Comparison of ENCODE assay signal across 9 mouse cellular contexts in the genomic region with DNA sequence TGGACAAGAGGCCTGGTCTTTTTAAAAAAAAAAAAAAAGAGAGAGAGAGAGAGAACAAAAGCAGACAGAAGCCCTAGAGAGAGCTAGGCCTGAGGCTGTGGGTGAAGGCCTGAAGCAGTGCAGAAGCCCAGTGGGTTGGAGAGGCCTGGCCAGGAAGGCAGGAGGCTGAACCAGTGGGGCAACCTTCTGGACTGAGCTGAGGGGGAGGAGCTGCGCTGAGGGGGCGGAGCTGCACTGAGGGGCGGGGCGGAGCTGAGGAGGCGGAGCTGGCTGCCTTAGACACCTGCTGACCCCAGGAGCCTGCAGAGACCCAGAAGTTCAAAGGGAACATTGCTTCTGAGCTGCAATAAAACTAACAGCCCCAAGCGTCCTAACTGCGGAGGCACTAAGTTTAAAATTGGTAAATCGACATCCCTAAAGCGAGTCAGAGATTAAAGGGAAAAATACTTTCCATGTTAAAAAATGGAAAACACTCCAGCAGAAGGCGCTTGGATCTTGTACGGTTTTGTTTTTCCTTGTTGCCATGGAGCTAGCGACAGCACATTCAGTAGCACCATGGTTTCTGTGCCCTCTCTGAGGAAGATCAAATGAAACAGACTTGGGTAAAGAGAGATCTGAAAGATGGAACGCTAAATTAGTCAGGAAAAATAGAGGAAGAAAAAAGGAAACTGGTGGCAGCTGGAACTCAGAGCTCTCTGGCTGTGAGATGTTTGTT.
DNase-seq lines count a peak whose midpoint lies in the region; ATAC-seq and TF ChIP-seq lines count a peak whose summit lies in the region.
"Had no signal": no experiment of that assay in that cellular context is flagged by ENCODE, and none has a peak within 500 bp of the region (broad histone marks: within the 10 kb centered on the region; RNA-seq: fewer than 3 reads in every experiment).

No protein-coding gene starts in this region.

- peak overlapping the region; percentile 50; the same call in 1 of the 2 replicates for H3K27ac ChIP-seq in hindbrain, embryonic 10.5 days
- H3K27ac ChIP-seq in hindbrain, postnatal 0 days: no peak overlapping the region
- H3K27ac ChIP-seq in hindbrain, embryonic 14.5 days: no peak overlapping the region
- H3K27ac ChIP-seq in liver, embryonic 16.5 days (ENCODE audit: low read length): no peak overlapping the region
- H3K27ac ChIP-seq: liver, embryonic 15.5 days had no signal

- H3K9ac ChIP-seq in hindbrain, postnatal 0 days (replicated peaks; ENCODE audit: low read length): no peak overlapping the region
- H3K9ac ChIP-seq in hindbrain, embryonic 14.5 days: no peak overlapping the region
- no peak overlapping the region for H3K9ac ChIP-seq in liver, embryonic 16.5 days (ENCODE audit: low read depth, low read length)
- H3K9ac ChIP-seq: liver, embryonic 15.5 days had no signal

- H3K4me1 ChIP-seq in hindbrain, embryonic 10.5 days (replicated peaks): peaks cover 12% of the 10 kb centered on the region
- no peaks in the 10 kb centered on the region for H3K4me1 ChIP-seq in hindbrain, postnatal 0 days (ENCODE audit: insufficient read depth, low read length)
- no peaks in the 10 kb centered on the region for H3K4me1 ChIP-seq in hindbrain, embryonic 14.5 days (replicated peaks; ENCODE audit: control insufficient read depth, insufficient read depth, low read length)
- no peaks in the 10 kb centered on the region for H3K4me1 ChIP-seq in liver, embryonic 16.5 days (ENCODE audit: control insufficient read depth, low read depth, low read length)
- H3K4me1 ChIP-seq: liver, embryonic 15.5 days had no signal

- no peak for ATAC-seq in hindbrain, postnatal 0 days
- no peak for ATAC-seq in hindbrain, embryonic 14.5 days (ENCODE audit: low FRiP score)
- peak; percentile 45 for ATAC-seq in liver, embryonic 16.5 days (ENCODE audit: low read depth)
- no peak for ATAC-seq in inflammation-experienced regulatory T-cells, adult 6 months

- 24% methylated on average over 13 of the region's 13 CpGs for WGBS in hindbrain, embryonic 10.5 days
- WGBS in hindbrain, postnatal 0 days: 27% methylated on average over 13 of the region's 13 CpGs
- 25% methylated on average over 13 of the region's 13 CpGs for WGBS in hindbrain, embryonic 14.5 days
- 52% methylated on average over 13 of the region's 13 CpGs for WGBS in liver, embryonic 16.5 days (ENCODE audit: insufficient replicate concordance)

- H3K36me3 ChIP-seq in hindbrain, embryonic 10.5 days: no peaks in the 10 kb centered on the region
- H3K36me3 ChIP-seq in hindbrain, postnatal 0 days (ENCODE audit: insufficient read depth, low read length): no peaks in the 10 kb centered on the region
- no peaks in the 10 kb centered on the region for H3K36me3 ChIP-seq in hindbrain, embryonic 14.5 days (replicated peaks; ENCODE audit: control insufficient read depth, insufficient read depth)
- H3K36me3 ChIP-seq in liver, embryonic 16.5 days (ENCODE audit: control insufficient read depth, insufficient read depth): no peaks in the 10 kb centered on the region
- H3K36me3 ChIP-seq: liver, embryonic 15.5 days had no signal

- no peak overlapping the region for H3K4me3 ChIP-seq in hindbrain, embryonic 10.5 days
- H3K4me3 ChIP-seq in hindbrain, postnatal 0 days (ENCODE audit: low read length): no peak overlapping the region
- no peak overlapping the region for H3K4me3 ChIP-seq in hindbrain, embryonic 14.5 days (replicated peaks; ENCODE audit: low read length)
- no peak overlapping the region for H3K4me3 ChIP-seq in liver, embryonic 16.5 days (ENCODE audit: low read depth, low read length)
- H3K4me3 ChIP-seq: liver, embryonic 15.5 days had no signal

- intact Hi-C loops in gastrocnemius, postnatal 14 days (cut with DNase I; ENCODE audit: low total_unique reads): no loop called here

- peak; percentile 54 for DNase-seq in hindbrain, embryonic 10.5 days (ENCODE audit: low spot score)
- DNase-seq in hindbrain, postnatal 0 days (ENCODE audit: low spot score): no peak
- DNase-seq in hindbrain, embryonic 14.5 days (ENCODE audit: low spot score): peak; percentile 33
- peak; percentile 24 for DNase-seq in retina, embryonic 14.5 days (ENCODE audit: low spot score)
- no peak for DNase-seq in gastrocnemius, postnatal 14 days
- DNase-seq in ovary, adult 18-20 months (ENCODE audit: low spot score): no peak

- peaks cover 11% of the 10 kb centered on the region for H3K9me3 ChIP-seq in hindbrain, embryonic 10.5 days
- H3K9me3 ChIP-seq in hindbrain, postnatal 0 days (ENCODE audit: low read length): no peaks in the 10 kb centered on the region; the same call in 1 of the 2 replicates
- peaks cover 9% of the 10 kb centered on the region for H3K9me3 ChIP-seq in hindbrain, embryonic 14.5 days (ENCODE audit: control insufficient read depth, low read length)
- H3K9me3 ChIP-seq in liver, embryonic 16.5 days (replicated peaks; ENCODE audit: control insufficient read depth, low read length): peaks cover 7% of the 10 kb centered on the region; the same call in 1 of the 2 replicates

- H3K27me3 ChIP-seq in hindbrain, embryonic 10.5 days (ENCODE audit: insufficient read depth, poor library complexity, severe bottlenecking): no peaks in the 10 kb centered on the region
- H3K27me3 ChIP-seq in hindbrain, postnatal 0 days (ENCODE audit: insufficient read depth, low read length): no peaks in the 10 kb centered on the region
- no peaks in the 10 kb centered on the region for H3K27me3 ChIP-seq in hindbrain, embryonic 14.5 days (ENCODE audit: control insufficient read depth, insufficient read depth, low read length)
- H3K27me3 ChIP-seq in liver, embryonic 16.5 days (ENCODE audit: control insufficient read depth, insufficient read depth, low read depth, low read length): no peaks in the 10 kb centered on the region
- H3K27me3 ChIP-seq: liver, embryonic 15.5 days had no signal

- no peak overlapping the region for H3K4me2 ChIP-seq in hindbrain, postnatal 0 days (ENCODE audit: low read depth, low read length)
- H3K4me2 ChIP-seq in hindbrain, embryonic 14.5 days (replicated peaks): no peak overlapping the region
- no peak overlapping the region for H3K4me2 ChIP-seq in liver, embryonic 16.5 days (ENCODE audit: low read depth, low read length)
- H3K4me2 ChIP-seq: liver, embryonic 15.5 days had no signal

- no peak for TF ChIP-seq CTCF in hindbrain, postnatal 0 days (IDR thresholded peaks at IDR 0.05; ENCODE audit: low read depth)

Comparison
In these comparisons a context has a peak if more than half of its experiments do, and no peak if none do; other contexts are left out.
1. DNase-seq: peak in hindbrain, embryonic 10.5 days (single experiment), hindbrain, embryonic 14.5 days (single experiment) and retina, embryonic 14.5 days (single experiment); none in hindbrain, postnatal 0 days (single experiment), gastrocnemius, postnatal 14 days (single experiment) and ovary, adult 18-20 months (single experiment).